Mouse (Mus musculus) kidney, postnatal 10 days (tissue): ENCODE measurements around the gene Sptbn1.

ENCODE experiments used
- DNase-seq: peaks from one replicate; pipeline ENCODE4 v3.0.0; 2021; ENCODE audit warnings: mixed read lengths

Sptbn1 gene

DNA sequence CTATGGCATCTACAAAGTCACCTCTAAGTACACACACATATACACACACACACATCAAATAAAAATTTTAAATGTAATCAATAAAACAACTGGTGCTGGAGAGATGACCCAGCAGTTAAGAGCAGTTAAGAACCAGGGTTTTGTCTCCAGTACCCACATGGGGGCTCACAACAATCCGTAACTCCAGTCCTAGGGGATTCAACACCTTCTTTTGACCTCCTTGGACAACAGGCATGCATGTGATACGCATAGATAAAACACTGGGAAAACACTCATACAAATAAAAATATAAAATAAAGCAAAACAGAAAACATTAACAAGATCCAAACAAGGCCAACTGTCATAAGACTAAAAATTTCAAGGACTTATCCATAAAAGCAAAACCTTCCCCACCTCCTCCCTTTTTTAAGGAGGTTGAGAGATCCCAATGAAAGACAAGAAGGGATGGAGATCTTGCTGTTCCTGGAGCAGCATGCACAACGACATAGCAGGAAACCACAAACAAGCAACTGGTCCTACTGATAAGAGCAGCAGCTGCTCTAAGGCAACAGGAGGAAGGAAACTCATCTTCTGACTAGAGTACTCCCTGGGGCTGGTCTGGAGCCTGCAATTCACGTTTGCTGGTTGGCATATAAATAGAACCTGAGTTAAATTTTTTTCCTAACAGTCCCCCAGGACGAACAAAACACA, 102.0 kb downstream of the Sptbn1 start:
- peak; percentile 48 for DNase-seq

DNA sequence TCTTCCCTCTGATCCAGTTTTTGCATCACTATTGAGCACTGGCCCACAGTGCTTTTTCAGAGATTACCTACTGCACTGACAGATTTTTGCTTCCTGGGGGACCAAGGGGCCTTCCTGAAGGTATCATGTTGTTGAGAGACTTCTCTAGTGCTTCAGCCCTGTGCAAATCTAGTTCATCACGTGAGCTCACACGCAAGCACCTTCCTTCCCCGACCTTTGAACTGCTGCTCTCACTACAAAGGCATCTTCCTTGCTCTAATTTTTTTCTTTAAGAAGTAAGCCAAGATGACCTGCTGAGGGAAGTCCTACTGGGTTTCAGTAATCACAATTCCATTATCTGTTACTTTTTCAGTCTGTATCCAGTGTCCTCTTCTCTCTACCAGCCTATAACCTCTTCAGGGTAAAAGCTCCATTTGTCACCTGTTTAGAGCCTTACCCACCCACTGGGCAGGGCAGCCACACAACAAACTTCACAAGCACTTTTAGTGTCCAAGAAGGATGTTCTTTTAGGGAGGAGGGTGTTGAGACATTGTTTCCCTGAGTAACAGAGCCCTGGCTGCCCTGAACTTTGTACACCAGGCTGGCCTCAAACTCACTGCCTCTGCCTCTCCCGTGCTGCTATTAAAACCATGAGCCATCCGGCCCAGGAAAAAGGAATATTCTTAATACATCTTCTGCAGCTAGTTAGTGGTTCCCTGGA, 103.3 kb downstream of the Sptbn1 start:
- DNase-seq = no peak

DNA sequence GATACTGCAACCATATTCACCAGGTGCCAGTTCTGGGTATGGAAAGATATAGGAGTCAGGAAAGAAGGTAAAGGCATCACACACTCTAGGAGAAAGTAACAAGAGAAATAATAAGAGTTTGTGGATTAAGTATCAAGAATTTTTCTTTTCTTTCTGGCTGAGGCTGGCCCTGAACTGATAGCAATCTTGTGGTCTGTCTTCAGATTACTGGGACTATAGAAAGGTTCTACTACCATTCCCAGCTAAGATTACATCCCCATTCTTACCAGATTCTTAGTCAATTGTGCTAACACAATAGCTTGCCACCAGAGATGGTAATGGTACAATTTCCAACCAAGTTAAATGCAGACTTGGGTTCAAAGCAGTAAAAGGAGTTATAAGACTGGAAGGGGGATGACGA, 104.1 kb downstream of the Sptbn1 start:
- DNase-seq = no peak

DNA sequence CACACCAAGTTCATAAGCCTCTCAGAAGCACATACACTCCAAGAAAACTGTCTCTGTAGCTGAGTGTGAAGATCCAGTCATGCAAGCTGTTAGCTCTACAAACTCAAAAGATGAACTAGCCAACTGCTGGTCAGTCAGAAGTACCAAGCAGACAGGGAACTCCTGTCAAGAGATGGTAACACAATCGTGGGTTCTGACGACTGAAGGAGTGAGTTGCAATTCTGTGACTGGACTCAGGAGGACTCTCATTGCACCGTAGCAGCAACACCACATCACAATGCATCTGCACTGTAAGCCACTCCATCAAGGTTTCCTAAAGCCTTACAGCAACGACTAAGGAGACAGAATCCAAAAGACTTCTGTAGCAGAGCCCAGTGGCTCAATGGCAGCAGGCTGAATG, 104.9 kb downstream of the Sptbn1 start:
- DNase-seq = no peak

DNA sequence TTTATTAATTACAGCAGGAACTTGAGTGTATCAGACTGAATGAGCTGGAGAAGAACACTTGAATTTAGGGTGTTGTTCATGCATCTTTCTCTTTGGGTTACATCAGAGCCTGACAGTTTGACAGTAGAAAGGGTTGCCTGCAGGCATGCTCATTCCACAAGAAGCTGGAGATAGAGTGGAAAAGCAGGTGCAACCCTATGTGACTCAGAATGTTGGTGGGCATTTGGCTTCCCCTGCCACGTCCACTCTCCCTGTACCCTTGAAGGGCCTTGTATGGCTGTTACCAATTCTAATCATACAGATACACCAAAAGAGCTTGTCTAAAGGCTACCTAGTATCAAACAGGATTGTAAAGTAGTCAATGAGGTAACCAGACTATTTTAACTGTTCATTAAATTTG, 106.2 kb downstream of the Sptbn1 start:
- DNase-seq = no peak

GRCm38 (mm10) chr11:30161173-30161650, 106.8 kb downstream of the Sptbn1 start:
- peak; percentile 81 for DNase-seq

DNA sequence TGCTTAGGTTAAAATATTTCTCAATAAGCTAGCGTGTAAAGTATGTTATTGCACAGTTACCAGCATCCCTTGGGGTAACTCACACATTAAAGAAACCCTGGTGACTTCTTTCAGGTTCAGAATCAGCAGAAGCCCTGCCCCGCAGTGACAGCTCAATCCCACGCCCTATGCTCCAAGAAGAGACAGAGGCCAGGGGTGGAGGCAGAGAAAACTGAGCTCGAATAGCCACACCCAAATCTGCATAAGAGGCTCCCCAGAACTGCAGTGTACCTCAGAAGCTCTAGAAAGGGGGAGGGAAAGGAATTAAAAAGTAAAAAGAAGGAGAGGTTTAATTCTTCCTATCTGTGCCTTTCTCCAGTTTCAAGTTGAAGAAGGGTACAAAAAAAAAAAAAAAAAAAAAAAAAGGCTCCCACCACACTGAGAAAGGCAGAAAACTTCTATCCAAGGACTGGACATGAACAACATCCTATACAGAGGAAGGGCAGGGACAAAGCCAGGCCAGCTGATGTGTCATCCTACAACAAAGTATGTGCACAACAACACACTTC, 107.3 kb downstream of the Sptbn1 start:
- DNase-seq = no peak

GRCm38 (mm10) chr11:30159545-30160255, 108.3 kb downstream of the Sptbn1 start:
- no peak for DNase-seq

GRCm38 (mm10) chr11:30158028-30158700, 109.8 kb downstream of the Sptbn1 start:
- no peak for DNase-seq

GRCm38 (mm10) chr11:30155887-30156286, 112.1 kb downstream of the Sptbn1 start:
- DNase-seq = no peak

GRCm38 (mm10) chr11:30154980-30155379, 113.0 kb downstream of the Sptbn1 start:
- DNase-seq = no peak

GRCm38 (mm10) chr11:30148888-30149287, 119.1 kb downstream of the Sptbn1 start:
- no peak for DNase-seq

DNA sequence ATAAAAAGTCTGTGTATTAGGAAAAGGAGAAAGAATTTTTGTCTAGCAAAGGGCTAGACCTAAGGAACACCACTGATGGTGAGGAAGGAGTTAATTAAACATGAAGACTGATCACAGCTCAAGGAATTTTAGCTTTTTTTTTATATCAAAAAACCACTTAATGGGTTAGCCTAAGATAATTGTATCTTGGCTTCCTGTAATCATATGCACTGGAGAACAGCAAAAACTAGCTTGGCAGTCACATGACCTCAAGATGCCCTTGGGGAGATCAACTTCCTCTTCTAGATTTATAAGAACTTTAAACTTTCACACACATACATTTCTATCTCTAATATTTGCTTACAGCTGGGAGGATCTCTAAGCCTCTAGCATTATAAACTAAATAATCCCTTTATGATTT, 119.6 kb downstream of the Sptbn1 start:
- no peak for DNase-seq

GRCm38 (mm10) chr11:30147882-30148281, 120.1 kb downstream of the Sptbn1 start:
- DNase-seq = no peak

DNA sequence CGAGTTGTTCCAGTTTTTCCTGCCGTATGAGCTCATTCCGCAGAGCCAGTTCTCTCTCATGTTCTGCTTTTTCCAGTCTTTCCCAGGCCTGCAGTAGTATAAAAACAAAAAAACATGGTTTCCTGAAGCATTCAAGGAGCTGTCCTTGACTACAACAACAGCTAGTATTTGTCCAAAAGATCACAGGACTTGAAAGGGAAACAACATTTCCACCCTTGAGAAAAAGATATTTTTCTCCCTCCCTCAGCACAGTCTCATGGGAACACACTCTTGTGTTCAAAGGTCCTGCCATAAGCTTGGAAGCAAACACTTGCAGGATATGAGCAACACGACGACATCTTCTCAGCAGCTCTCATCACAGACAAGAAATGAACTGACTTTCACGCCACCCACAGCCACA, 124.9 kb downstream of the Sptbn1 start:
- no peak for DNase-seq

DNA sequence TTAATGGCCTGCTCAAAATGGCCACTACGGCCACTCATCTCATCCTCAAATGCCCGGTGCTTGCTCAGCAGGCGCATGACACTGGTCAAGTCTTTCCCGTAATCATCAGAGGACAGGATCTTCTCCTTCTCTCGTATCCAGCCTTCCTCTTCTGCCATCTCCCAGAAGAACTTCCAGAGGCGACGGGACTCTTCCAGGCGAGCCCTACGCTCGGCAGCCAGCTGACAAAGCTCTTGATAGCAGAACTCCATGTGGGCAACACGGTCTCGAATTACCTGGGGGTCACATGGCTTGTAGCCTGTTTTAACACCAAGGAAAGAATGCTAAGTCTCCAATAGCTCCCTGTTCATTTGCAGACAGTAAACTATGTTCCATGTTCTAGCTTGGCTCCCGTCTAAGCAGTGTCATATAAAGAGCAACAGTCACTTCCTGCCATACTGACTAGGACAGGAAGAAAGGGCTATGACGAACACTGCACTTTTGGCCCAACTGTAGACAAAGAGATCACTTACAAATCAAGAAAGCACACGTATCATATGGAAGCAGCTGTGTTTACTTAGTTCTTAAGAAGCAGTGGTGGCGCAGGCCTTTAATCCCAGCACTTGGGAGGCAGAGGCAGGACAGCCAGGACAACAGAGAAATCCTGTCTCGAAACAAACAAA, 128.7 kb downstream of the Sptbn1 start:
- DNase-seq = no peak

GRCm38 (mm10) chr11:30137081-30137480, 130.9 kb downstream of the Sptbn1 start:
- no peak for DNase-seq

DNA sequence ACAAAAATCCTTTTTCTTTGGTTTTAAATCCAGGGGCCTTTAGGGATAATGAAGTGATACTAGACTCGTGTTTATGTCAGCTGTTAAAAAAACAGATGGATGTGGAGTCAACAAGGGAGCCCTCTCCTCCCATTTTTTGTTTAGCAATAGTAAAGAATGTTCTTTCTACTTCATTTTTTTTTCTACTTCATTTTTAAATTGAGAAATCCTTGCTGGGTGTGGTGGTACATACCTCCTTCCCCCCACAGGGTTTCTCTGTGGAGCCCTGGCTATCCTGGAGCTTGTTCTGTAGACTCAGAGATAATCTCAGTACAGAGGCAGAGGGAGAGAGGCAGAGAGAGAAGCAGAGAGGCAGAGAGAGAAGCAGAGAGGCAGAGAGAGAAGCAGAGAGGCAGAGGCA, 133.9 kb downstream of the Sptbn1 start:
- DNase-seq = no peak

DNA sequence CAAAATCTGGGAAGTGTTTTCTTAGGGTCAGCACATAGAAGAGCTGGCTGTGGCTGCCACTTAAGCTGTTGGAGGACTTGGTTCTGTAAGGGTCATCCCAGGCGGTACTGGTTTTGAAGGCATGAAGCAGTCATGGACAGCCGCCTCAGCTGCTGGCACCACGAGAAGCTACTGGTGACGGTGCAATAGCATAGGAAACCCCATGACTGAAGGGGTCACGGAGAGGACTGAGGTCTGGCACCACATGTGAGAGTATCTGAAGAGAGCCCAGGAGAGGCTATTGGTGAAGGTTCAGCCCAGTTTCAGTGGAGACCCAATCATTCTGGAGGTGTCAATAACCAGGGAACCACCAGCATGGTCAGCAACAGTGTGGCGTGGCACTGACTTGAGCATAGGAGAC, 135.4 kb downstream of the Sptbn1 start:
- DNase-seq = no peak

GRCm38 (mm10) chr11:30131640-30132039, 136.3 kb downstream of the Sptbn1 start:
- DNase-seq = no peak

DNA sequence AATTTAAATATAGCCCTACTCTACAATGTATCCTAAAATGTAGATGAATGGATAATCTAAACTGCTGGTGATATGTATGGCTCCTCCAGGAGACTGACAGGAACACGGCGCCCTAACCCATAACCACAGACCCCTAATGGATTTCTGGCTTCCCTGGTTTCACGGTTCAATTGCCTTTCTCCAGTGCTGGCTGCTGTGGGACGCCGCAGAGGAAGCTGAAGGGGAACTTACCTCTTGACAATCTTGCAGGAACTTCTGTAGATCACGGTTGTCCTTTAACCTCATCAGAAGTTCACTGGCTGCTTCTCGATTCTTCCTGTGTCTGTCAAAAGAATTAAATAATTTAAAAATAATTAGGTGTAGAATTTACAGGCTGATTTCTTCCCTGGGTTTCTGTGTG, 138.6 kb downstream of the Sptbn1 start:
- no peak for DNase-seq

- DNase-seq = no peak
These were observed 141.1 kb downstream of the Sptbn1 start for GRCm38 (mm10) chr11:30126840-30127239.
